Mouse (Mus musculus) ES-Bruce4 (cell line): Measurements from ENCODE around the gene Selplg.

Source experiments
- CTCF ChIP-seq: IDR thresholded peaks from one replicate; pipeline ENCODE4 v1.8.1; 2011; ENCODE audit warnings: low read depth, low read length
- POLR2A ChIP-seq: IDR thresholded peaks from one replicate; pipeline ENCODE4 v1.8.1; 2011; ENCODE audit warnings: low read length; ENCODE audit not compliant: insufficient read depth

GRCm38 (mm10) chr5:113825558-113825957, 6.9 kb downstream of the Selplg start:
- TF ChIP-seq CTCF = no peak
- no peak for TF ChIP-seq POLR2A
